Mouse (Mus musculus): ENCODE data around the gene 1600015I10Rik.

GRCm38 (mm10) chr6:48913587-48913986 lies 16.1 kb upstream of the 1600015I10Rik start:
- no peak for TF ChIP-seq MAX (IDR thresholded peaks at IDR 0.05; ENCODE audit: low read length)
- no peak for TF ChIP-seq ZC3H11A (IDR thresholded peaks at IDR 0.05; ENCODE audit: low read depth, low read length)
- TF ChIP-seq CTCF (IDR thresholded peaks at IDR 0.05 in 2 of 3, conservative IDR thresholded peaks at IDR 0.05 in 1 of 3; ENCODE audit: control insufficient read depth in 1 of 3, insufficient read depth in 1 of 3, low read depth in 2 of 3, low read length in 3 of 3, poor library complexity in 1 of 3, severe bottlenecking in 1 of 3): no peak
- no peak for TF ChIP-seq MAFK (IDR thresholded peaks at IDR 0.05; ENCODE audit: borderline replicate concordance, low read depth, low read length)
- no peak for TF ChIP-seq POLR2A (IDR thresholded peaks at IDR 0.05; ENCODE audit: control insufficient read depth in 1 of 2, insufficient read depth in 1 of 2, low read depth in 1 of 2, low read length in 2 of 2, poor library complexity in 1 of 2)
- no peak for TF ChIP-seq EP300 (IDR thresholded peaks at IDR 0.05; ENCODE audit: low read depth in 1 of 2, low read length in 2 of 2)
- no peak for TF ChIP-seq MEF2A (IDR thresholded peaks at IDR 0.05; ENCODE audit: extremely low read depth, insufficient replicate concordance, low read depth, low read length, poor library complexity, severe bottlenecking)
- no peak for TF ChIP-seq ZKSCAN1 (IDR thresholded peaks at IDR 0.05; ENCODE audit: low read depth, low read length)
- no peak for TF ChIP-seq SMC3 (IDR thresholded peaks at IDR 0.05; ENCODE audit: low read depth, low read length)
